Mouse (Mus musculus): Measurements from ENCODE around the gene Arhgef6. TPM values are rescaled to one million over a fixed set of nuclear protein-coding genes. Genes with fewer than 3 reads are reported as not detected.

Gene Arhgef6
- total RNA-seq (2023) = 100 to 1,000 TPM; 113 to 135 TPM

GRCm38 (mm10) chrX:57338371-57339211, at the start of gene Arhgef6:
TSS of gene Arhgef6 (minus strand) at chrX:57338729.

GRCm38 (mm10) chrX:57211876-57212275, 126.7 kb downstream of the Arhgef6 start, which contains the start of gene Cd40lg:
TSS of gene Cd40lg (plus strand) at chrX:57212143.

Other genes with a start within 250 kb of the Arhgef6 start
- under 1 TPM in 1 of 2 experiments, not detected in 1; 0.58 TPM for gene Cd40lg, start 126.6 kb downstream of the Arhgef6 start, total RNA-seq (2023)
- 10 to 100 TPM; 66.0 to 66.5 TPM for gene Rbmx, start 54.3 kb upstream of the Arhgef6 start, total RNA-seq (2023)
- not detected for gene Gm364, start 70.4 kb upstream of the Arhgef6 start, total RNA-seq (2023)
- not detected for gene Gpr101, start 165.0 kb upstream of the Arhgef6 start, total RNA-seq (2023)